Mouse (Mus musculus): ENCODE results near the gene Rpl9-ps1. TPM values are rescaled to one million over a fixed set of nuclear protein-coding genes. Genes with fewer than 3 reads are reported as not detected.

Gene Rpl9-ps1
- polyA plus RNA-seq, 1 experiment from 2014 or later: not detected

DNA sequence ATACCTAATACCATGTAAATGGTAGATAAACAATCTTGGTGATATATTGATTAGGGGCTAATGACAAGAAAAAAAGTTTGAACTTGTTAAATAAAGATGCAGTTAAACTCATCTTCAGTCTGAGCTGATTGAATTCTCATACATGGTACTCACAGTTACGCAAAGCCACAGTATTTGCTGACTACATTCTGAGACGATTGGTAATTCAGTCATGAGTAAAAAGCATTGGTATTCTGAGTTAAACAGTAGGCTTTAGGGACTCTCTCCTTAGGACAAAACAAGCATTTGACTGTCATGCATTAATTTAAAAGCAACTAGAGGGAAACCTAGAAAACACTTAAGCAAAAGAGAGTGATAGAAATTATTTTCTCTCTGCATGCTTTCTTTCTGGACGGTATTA lies 21.8 kb downstream of the Rpl9-ps1 start:
- Histone ChIP-seq H3K4me3 (replicated peaks) (no peak overlapping the region), H3K4me2 (no peak overlapping the region), H3K4me1 (replicated peaks) (no peaks in the 10 kb centered on the region), H3K36me3 (no peaks in the 10 kb centered on the region), H3K27me3 (no peaks in the 10 kb centered on the region), H3K27ac (no peak overlapping the region), H3K9ac (replicated peaks) (no peak overlapping the region), H3K9me3 (no peaks in the 10 kb centered on the region)
- ATAC-seq (ENCODE audit: insufficient number of reproducible peaks, insufficient read depth, low FRiP score, low TSS enrichment, low read depth): no peak
- WGBS: 89% methylated on average over 3 of the region's 3 CpGs

DNA sequence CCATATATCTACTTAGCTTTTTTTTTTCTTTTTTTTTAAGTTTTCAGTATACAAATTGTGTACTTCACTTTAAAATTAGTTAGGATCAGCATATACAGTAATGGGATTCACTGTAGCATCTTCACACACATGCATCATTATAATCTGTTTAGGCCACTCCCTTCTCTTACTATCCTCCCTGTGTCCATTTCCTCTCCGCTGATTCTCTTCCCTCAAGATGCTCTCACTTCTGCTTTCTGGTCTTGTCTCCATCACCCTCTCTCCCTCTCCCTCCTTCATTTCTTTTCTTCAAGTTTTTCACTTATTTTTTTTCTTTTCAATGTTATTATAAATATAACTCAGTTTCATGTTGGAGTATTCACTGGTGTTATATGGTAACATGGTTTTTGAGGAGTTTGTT lies 26.4 kb downstream of the Rpl9-ps1 start:
- no peak overlapping the region for H3K4me3 ChIP-seq (replicated peaks)
- H3K36me3 ChIP-seq: no peaks in the 10 kb centered on the region
- H3K27ac ChIP-seq: no peak overlapping the region
- H3K4me1 ChIP-seq (replicated peaks): no peaks in the 10 kb centered on the region
- no peak overlapping the region for H3K9ac ChIP-seq (replicated peaks)
- no peaks in the 10 kb centered on the region for H3K9me3 ChIP-seq
- no peak overlapping the region for H3K4me2 ChIP-seq
- H3K27me3 ChIP-seq: no peaks in the 10 kb centered on the region
- ATAC-seq (ENCODE audit: insufficient number of reproducible peaks, insufficient read depth, low FRiP score, low TSS enrichment, low read depth): no peak
- 93% methylated on average over 1 of the region's 1 CpGs for WGBS

DNA sequence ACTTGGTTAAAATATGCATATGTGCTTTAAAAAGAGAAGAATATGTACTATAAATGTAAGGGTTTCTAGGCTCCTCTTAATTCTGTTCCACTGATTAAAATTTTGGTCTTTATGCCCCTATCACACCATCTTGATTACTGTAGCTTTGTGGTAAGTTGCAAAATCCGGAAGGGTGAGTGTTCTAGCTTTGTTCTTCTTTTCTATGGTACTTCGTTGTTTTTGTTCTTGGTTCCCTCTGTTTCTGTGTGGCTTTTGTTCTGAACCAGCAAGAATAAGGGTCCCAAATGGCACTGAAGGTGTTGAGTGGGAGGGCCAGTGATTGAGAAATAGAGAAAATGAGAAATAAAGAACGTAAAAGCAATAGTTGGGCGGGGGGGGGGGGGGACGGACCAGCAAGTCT lies 27.2 kb downstream of the Rpl9-ps1 start:
- Histone ChIP-seq H3K9ac (replicated peaks) (no peak overlapping the region), H3K4me3 (replicated peaks) (no peak overlapping the region), H3K4me2 (no peak overlapping the region), H3K4me1 (replicated peaks) (no peaks in the 10 kb centered on the region), H3K27me3 (no peaks in the 10 kb centered on the region), H3K27ac (no peak overlapping the region), H3K9me3 (no peaks in the 10 kb centered on the region), H3K36me3 (no peaks in the 10 kb centered on the region)
- ATAC-seq (ENCODE audit: insufficient number of reproducible peaks, insufficient read depth, low FRiP score, low TSS enrichment, low read depth): no peak
- 75% methylated on average over 5 of the region's 5 CpGs for WGBS

DNA sequence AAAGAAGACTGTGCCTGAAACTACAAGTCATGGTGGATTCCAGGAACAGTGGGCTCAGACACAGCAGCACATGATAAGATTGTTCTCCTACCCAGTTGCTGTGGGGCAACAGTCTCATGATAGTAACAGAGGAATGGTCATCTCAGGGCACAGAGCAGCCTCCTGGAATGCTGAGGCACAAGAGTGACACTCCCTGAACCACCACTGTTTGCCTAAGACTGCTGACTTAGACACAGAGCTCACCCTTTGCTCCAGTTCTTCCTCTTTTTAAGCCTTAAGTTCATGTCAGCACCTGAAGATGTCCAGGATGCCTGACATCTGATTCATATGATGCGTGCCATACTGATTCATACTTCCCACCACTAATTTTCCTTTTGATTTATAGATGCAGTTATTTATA lies 28.8 kb downstream of the Rpl9-ps1 start:
- WGBS: 84% methylated on average over 1 of the region's 1 CpGs
- Histone ChIP-seq H3K36me3 (no peaks in the 10 kb centered on the region), H3K27ac (no peak overlapping the region), H3K9ac (replicated peaks) (no peak overlapping the region), H3K27me3 (no peaks in the 10 kb centered on the region), H3K4me3 (replicated peaks) (no peak overlapping the region), H3K9me3 (no peaks in the 10 kb centered on the region), H3K4me2 (no peak overlapping the region), H3K4me1 (replicated peaks) (no peaks in the 10 kb centered on the region)
- ATAC-seq (ENCODE audit: insufficient number of reproducible peaks, insufficient read depth, low FRiP score, low TSS enrichment, low read depth): no peak

DNA sequence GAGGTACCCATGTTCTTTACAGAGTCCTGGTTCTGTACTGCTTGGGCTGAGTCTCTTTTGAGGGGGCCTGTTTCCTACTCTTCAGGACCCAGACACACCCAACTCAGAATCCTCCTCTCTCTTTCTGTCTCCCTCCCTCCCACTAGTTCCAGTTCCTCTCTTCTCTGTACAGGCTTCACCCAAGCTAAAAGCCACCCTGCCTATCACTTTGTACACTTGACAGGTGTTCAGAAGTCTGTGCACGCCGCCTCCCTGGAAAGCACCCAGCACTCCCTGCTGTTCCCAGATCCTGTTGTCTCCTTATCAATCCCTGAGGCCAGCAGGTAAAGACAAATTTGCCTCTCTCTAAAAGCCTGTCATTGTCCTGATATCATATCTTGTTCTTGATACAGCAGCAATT lies 34.5 kb downstream of the Rpl9-ps1 start:
- no peak overlapping the region for H3K4me2 ChIP-seq
- no peak overlapping the region for H3K27ac ChIP-seq
- no peak overlapping the region for H3K9ac ChIP-seq (replicated peaks)
- H3K27me3 ChIP-seq: no peaks in the 10 kb centered on the region
- no peak for ATAC-seq (ENCODE audit: insufficient number of reproducible peaks, insufficient read depth, low FRiP score, low TSS enrichment, low read depth)
- no peaks in the 10 kb centered on the region for H3K36me3 ChIP-seq
- WGBS: 87% methylated on average over 2 of the region's 2 CpGs
- no peaks in the 10 kb centered on the region for H3K9me3 ChIP-seq
- no peak overlapping the region for H3K4me3 ChIP-seq (replicated peaks)
- no peaks in the 10 kb centered on the region for H3K4me1 ChIP-seq (replicated peaks)

DNA sequence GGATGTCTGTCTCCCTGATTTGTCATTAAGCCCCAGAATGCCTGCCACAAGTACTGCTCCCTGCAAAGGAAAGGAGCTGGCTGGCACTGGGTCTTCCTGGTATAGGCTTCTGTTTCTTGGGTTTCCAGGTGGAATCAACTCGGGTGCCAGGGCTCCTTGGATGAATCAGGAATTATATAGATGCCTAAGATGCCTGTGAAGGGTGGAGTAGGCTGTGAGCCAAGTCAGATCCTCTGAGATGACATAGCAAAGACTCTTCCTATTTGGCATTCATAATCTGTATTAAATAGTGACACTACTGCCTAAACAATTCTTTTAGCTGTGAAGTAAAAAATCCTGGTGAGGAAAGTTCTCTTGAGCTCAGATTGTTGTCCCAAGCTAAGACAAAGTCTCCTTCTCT lies 39.0 kb downstream of the Rpl9-ps1 start:
- H3K4me1 ChIP-seq (replicated peaks): no peaks in the 10 kb centered on the region
- no peak for ATAC-seq (ENCODE audit: insufficient number of reproducible peaks, insufficient read depth, low FRiP score, low TSS enrichment, low read depth)
- 61% methylated on average over 1 of the region's 1 CpGs for WGBS
- no peak overlapping the region for H3K4me3 ChIP-seq (replicated peaks)
- no peaks in the 10 kb centered on the region for H3K9me3 ChIP-seq
- H3K27ac ChIP-seq: no peak overlapping the region
- no peaks in the 10 kb centered on the region for H3K27me3 ChIP-seq
- H3K36me3 ChIP-seq: no peaks in the 10 kb centered on the region
- no peak overlapping the region for H3K4me2 ChIP-seq
- H3K9ac ChIP-seq (replicated peaks): no peak overlapping the region

DNA sequence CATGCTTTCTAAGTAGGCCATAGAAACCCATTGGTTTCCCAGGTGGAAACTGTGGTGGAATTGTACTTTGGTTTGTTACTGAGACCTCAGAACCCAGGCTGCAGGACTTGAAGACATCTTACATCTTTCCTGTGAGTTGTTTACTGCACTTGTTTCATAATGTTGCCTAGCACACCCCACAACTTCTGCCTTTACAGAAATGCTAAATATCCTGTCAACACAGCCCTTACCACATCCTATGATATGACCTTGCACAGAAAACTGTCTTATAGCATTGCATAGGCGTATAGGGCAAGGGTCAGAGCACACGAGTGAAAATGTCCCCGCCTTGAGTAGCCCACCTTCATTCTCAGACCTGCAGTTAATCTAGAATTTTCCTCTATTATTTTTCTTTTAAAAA lies 39.9 kb downstream of the Rpl9-ps1 start:
- Histone ChIP-seq H3K4me3 (replicated peaks) (no peak overlapping the region), H3K9ac (replicated peaks) (no peak overlapping the region), H3K27ac (no peak overlapping the region), H3K27me3 (no peaks in the 10 kb centered on the region), H3K4me1 (replicated peaks) (no peaks in the 10 kb centered on the region), H3K36me3 (no peaks in the 10 kb centered on the region), H3K4me2 (no peak overlapping the region), H3K9me3 (no peaks in the 10 kb centered on the region)
- 89% methylated on average over 3 of the region's 3 CpGs for WGBS
- no peak for ATAC-seq (ENCODE audit: insufficient number of reproducible peaks, insufficient read depth, low FRiP score, low TSS enrichment, low read depth)

DNA sequence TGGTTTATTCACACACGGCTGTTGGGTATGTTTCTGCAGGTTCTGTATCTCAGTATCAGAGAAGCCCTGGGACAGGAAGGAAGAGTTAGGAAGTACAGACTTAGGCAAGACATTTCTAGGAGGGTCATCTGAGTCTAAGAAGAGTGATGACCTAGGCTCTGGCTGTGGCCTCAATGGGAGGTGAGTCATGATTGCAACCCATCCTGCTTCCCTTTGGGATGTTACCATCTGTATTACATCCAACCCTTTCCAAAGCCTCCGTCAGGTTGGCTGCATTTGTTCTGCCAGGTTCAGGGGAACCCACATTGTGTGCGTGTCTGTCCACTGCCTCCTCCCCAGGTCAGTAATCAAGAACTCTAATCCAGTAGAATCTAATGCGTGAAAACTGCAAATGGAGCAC lies 40.7 kb downstream of the Rpl9-ps1 start:
- no peaks in the 10 kb centered on the region for H3K9me3 ChIP-seq
- H3K27ac ChIP-seq: no peak overlapping the region
- no peak overlapping the region for H3K4me3 ChIP-seq (replicated peaks)
- no peak overlapping the region for H3K4me2 ChIP-seq
- no peak overlapping the region for H3K9ac ChIP-seq (replicated peaks)
- no peak for ATAC-seq (ENCODE audit: insufficient number of reproducible peaks, insufficient read depth, low FRiP score, low TSS enrichment, low read depth)
- 88% methylated on average over 4 of the region's 4 CpGs for WGBS
- H3K27me3 ChIP-seq: no peaks in the 10 kb centered on the region
- H3K36me3 ChIP-seq: no peaks in the 10 kb centered on the region
- H3K4me1 ChIP-seq (replicated peaks): no peaks in the 10 kb centered on the region

DNA sequence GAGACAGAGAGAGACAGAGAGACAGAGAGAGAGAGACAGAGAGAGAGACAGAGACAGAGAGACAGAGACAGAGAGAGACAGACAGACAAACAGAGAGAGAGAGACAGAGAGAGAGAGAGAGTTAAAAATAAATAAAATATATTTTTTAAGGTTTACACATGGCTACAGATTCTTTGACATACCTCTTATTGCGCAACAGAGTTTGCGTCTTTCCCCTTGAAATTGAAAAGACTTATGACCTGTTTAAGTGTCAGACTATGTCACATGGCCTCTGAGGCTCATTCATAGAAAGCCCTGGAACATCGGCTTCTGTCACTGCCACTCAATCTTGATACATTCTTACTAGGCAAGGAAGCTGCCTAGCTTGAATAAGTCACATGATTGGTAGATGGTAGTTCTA lies 42.0 kb downstream of the Rpl9-ps1 start:
- WGBS: 86% methylated on average over 3 of the region's 3 CpGs

DNA sequence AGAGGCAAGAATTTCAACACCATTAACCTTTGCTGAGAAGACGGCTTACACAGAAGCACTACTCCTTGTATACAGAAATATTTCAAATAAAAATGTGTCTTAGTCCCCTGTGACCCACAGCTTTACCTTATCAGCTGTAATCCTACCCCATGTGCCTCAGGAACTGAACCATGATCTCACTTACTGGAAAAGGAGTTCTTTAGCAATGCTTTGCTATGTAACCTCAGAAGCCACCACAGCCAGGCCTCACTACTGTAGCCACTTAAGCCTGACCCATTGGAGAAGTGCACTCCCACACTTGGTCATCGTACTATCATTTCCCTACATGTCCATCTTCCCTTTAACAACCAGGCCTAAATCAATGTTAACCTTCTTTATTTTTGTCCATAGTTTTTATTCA lies 44.8 kb downstream of the Rpl9-ps1 start:
- 77% methylated on average over 2 of the region's 2 CpGs for WGBS
- Histone ChIP-seq H3K9ac (replicated peaks) (no peak overlapping the region), H3K27ac (no peak overlapping the region), H3K4me2 (no peak overlapping the region), H3K9me3 (no peaks in the 10 kb centered on the region), H3K36me3 (no peaks in the 10 kb centered on the region), H3K27me3 (no peaks in the 10 kb centered on the region), H3K4me3 (replicated peaks) (no peak overlapping the region), H3K4me1 (replicated peaks) (no peaks in the 10 kb centered on the region)
- no peak for ATAC-seq (ENCODE audit: insufficient number of reproducible peaks, insufficient read depth, low FRiP score, low TSS enrichment, low read depth)

More for the DNA sequence above, 42.0 kb downstream of the Rpl9-ps1 start:
- Histone ChIP-seq H3K36me3 (no peaks in the 10 kb centered on the region), H3K4me1 (replicated peaks) (no peaks in the 10 kb centered on the region), H3K27ac (no peak overlapping the region), H3K27me3 (no peaks in the 10 kb centered on the region), H3K4me3 (replicated peaks) (no peak overlapping the region), H3K9me3 (no peaks in the 10 kb centered on the region), H3K9ac (replicated peaks) (no peak overlapping the region), H3K4me2 (no peak overlapping the region)
- no peak for ATAC-seq (ENCODE audit: insufficient number of reproducible peaks, insufficient read depth, low FRiP score, low TSS enrichment, low read depth)

DNA sequence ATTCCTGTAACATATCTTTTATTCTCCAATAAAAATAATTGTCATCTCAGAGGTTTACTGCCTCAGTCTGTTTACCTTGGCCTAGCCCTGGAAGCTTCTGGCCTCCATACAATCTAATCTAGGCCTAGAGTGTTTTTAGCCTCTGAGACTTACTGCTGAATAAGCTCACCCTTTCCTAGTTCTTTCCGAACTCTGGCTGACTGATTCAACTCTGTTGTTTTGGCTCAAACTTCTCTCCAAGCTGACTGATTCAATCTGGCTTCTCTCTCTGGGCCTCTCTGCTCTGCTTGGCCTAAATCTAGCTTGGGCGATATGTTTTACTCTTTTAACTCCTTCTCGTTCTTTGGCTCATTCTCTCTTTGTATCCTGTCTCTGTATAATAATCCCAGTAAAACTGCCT lies 46.4 kb downstream of the Rpl9-ps1 start:
- Histone ChIP-seq H3K9ac (replicated peaks) (no peak overlapping the region), H3K36me3 (no peaks in the 10 kb centered on the region), H3K4me1 (replicated peaks) (no peaks in the 10 kb centered on the region), H3K27me3 (no peaks in the 10 kb centered on the region), H3K27ac (no peak overlapping the region), H3K4me3 (replicated peaks) (no peak overlapping the region), H3K9me3 (no peaks in the 10 kb centered on the region), H3K4me2 (no peak overlapping the region)
- WGBS: 85% methylated on average over 3 of the region's 3 CpGs
- ATAC-seq (ENCODE audit: insufficient number of reproducible peaks, insufficient read depth, low FRiP score, low TSS enrichment, low read depth): no peak

DNA sequence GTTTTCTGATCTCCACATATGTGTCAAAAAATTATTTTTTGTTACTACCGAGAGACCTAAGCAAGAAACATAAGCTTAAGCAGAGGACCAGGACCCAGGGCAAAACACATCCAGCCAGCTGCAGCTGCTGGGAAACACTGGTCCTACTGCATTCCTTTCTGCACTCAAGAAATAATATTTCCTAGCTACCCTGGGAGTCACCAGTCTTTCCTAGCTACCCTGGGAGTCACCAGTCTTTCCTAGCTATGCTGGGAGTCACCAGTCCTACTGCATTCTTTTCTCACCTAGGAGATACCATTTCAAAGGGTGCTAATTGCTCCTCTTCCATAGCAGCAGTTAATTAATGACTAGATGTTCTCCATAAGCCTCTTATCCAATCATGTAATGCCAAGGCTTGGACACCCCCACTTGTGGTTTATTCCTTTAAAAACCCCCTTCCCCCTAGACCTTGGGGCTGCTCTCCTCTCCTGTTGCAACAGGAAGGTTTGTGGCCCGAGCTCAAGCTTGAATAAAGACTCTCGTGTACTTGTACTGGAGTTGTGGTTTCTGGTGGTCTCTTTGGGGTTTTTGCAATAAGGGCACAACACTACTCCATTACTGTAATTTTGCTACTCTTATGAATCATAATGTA lies 47.1 kb downstream of the Rpl9-ps1 start:
- no peak for ATAC-seq (ENCODE audit: insufficient number of reproducible peaks, insufficient read depth, low FRiP score, low TSS enrichment, low read depth)
- no peaks in the 10 kb centered on the region for H3K9me3 ChIP-seq
- H3K4me1 ChIP-seq (replicated peaks): no peaks in the 10 kb centered on the region
- 69% methylated on average over 3 of the region's 3 CpGs for WGBS
- H3K27ac ChIP-seq: no peak overlapping the region
- H3K9ac ChIP-seq (replicated peaks): no peak overlapping the region
- no peak overlapping the region for H3K4me2 ChIP-seq
- H3K27me3 ChIP-seq: no peaks in the 10 kb centered on the region
- H3K4me3 ChIP-seq (replicated peaks): no peak overlapping the region
- no peaks in the 10 kb centered on the region for H3K36me3 ChIP-seq

Data from limb, embryonic 12.5 days (tissue).